Mouse (Mus musculus): ENCODE data around the gene Opcml. TPM values are rescaled to one million over a fixed set of nuclear protein-coding genes. Genes with fewer than 3 reads are reported as not detected.
A peak's percentile ranks its signal among the peaks of the same experiment; 100 is the strongest.

Opcml gene
- polyA plus RNA-seq, 1 experiment from 2014 or later = 6.0 TPM

- Histone ChIP-seq H3K4me2 (ENCODE audit: low read depth, low read length) (no peak overlapping the region), H3K36me3 (ENCODE audit: control insufficient read depth, insufficient read depth, low read length) (no peaks in the 10 kb centered on the region), H3K9me3 (ENCODE audit: control insufficient read depth, low read length) (no peaks in the 10 kb centered on the region), H3K9ac (ENCODE audit: low read depth, low read length) (no peak overlapping the region), H3K27ac (replicated peaks; ENCODE audit: low read depth, low read length) (no peak overlapping the region), H3K27me3 (replicated peaks; ENCODE audit: control insufficient read depth, insufficient read depth, low read length) (no peaks in the 10 kb centered on the region), H3K4me3 (ENCODE audit: low read depth, low read length) (no peak overlapping the region), H3K4me1 (ENCODE audit: control insufficient read depth, insufficient read depth, low read length) (no peaks in the 10 kb centered on the region)
- ATAC-seq (ENCODE audit: low read depth) (peak; percentile 68), DNase-seq (ENCODE audit: low spot score) (peak; percentile 74)
- WGBS = 34% methylated on average over 4 of the region's 4 CpGs
These were observed 966.4 kb downstream of the Opcml start for GRCm38 (mm10) chr9:28756841-28757451.

DNA sequence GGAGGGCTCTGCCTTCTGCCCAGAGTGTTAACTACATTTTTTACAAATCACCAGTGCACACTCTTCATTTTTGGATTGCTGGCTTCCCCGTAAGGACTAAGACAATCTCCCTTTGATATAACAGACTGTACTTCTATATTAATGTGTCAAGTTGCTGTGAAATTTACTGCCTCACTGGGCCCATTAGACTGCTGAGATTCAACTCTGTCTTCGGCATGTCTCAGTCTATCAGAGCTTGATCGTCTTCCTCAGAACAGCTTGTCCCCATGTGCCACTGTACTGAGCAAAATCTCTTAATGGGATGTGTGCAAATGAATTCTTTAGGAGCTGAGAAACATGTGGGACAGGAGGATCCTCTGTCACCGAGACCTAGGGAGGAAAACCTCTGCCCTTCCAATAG lies 970.9 kb downstream of the Opcml start:
- no peaks in the 10 kb centered on the region for H3K4me1 ChIP-seq (ENCODE audit: control insufficient read depth, insufficient read depth, low read length)
- H3K27me3 ChIP-seq (replicated peaks; ENCODE audit: control insufficient read depth, insufficient read depth, low read length) = no peaks in the 10 kb centered on the region
- no peak overlapping the region for H3K4me2 ChIP-seq (ENCODE audit: low read depth, low read length)
- no peaks in the 10 kb centered on the region for H3K36me3 ChIP-seq (ENCODE audit: control insufficient read depth, insufficient read depth, low read length)
- H3K4me3 ChIP-seq (ENCODE audit: low read depth, low read length) = no peak overlapping the region
- no peak for DNase-seq (ENCODE audit: low spot score)
- H3K27ac ChIP-seq (replicated peaks; ENCODE audit: low read depth, low read length) = no peak overlapping the region
- no peak for ATAC-seq (ENCODE audit: low read depth)
- WGBS = 68% methylated on average over 4 of the region's 4 CpGs
- H3K9ac ChIP-seq (ENCODE audit: low read depth, low read length) = no peak overlapping the region
- H3K9me3 ChIP-seq (ENCODE audit: control insufficient read depth, low read length) = no peaks in the 10 kb centered on the region

- no peak overlapping the region for H3K27ac ChIP-seq (replicated peaks; ENCODE audit: low read depth, low read length)
- no peaks in the 10 kb centered on the region for H3K9me3 ChIP-seq (ENCODE audit: control insufficient read depth, low read length)
- no peak overlapping the region for H3K4me3 ChIP-seq (ENCODE audit: low read depth, low read length)
- no peaks in the 10 kb centered on the region for H3K4me1 ChIP-seq (ENCODE audit: control insufficient read depth, insufficient read depth, low read length)
- no peak overlapping the region for H3K9ac ChIP-seq (ENCODE audit: low read depth, low read length)
- H3K36me3 ChIP-seq (ENCODE audit: control insufficient read depth, insufficient read depth, low read length) = no peaks in the 10 kb centered on the region
- no peak overlapping the region for H3K4me2 ChIP-seq (ENCODE audit: low read depth, low read length)
- DNase-seq (ENCODE audit: low spot score) = no peak
- WGBS = 84% methylated on average over 1 of the region's 1 CpGs
- no peaks in the 10 kb centered on the region for H3K27me3 ChIP-seq (replicated peaks; ENCODE audit: control insufficient read depth, insufficient read depth, low read length)
- ATAC-seq (ENCODE audit: low read depth) = no peak
These were observed 973.6 kb downstream of the Opcml start for GRCm38 (mm10) chr9:28764149-28764548.

DNA sequence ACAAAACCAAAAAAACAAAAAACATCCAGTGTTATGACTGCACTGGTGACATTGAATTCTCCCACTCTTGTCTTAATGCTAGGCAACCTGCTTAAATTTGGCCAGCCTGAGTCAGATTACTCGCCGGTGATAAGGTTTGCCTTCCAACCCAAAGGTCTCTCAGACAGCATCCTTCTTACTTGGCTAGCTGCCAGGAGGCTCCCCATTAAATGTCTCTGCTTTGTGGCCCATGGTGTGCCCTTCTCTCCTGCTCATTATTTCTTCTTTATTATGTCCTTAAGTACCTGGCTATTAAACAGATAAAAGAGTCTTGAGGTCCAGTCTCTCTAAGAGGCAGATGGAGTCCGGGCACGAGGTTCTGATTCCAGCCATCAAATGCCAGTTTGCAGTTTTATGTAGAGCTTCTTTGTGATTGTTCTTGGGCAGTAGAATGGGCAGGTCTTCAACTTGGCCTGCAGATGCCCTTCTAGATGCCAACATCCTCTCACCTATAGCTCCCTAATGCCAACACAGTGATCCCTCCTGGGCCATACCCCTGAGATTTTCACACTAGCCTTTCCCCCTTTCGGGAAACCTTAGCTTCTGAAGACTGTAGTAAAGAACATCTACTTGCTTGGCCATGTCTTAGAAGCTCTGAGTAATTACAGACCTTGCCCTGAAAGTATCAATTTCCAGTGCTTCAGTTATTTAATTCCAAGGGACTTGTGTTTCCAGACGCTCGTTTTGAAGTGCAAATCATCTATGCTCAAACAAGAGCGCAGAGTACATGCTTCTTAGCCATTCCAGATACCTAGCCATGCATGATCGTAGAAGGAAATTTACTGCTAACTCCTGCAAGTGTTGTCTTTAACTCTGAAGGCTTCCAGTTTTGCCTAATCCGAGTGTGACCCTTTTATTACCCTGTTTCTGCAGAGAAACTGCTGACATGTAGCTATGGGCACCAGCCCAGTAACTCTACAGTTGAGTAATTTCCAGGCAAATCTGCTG lies 986.2 kb downstream of the Opcml start:
- WGBS = 60% methylated on average over 10 of the region's 10 CpGs
- ATAC-seq (ENCODE audit: low read depth) (no peak), DNase-seq (ENCODE audit: low spot score) (peak; percentile 47)
- no peak overlapping the region for H3K4me2 ChIP-seq (ENCODE audit: low read depth, low read length)
- no peak overlapping the region for H3K4me3 ChIP-seq (ENCODE audit: low read depth, low read length)
- no peaks in the 10 kb centered on the region for H3K27me3 ChIP-seq (replicated peaks; ENCODE audit: control insufficient read depth, insufficient read depth, low read length)
- H3K4me1 ChIP-seq (ENCODE audit: control insufficient read depth, insufficient read depth, low read length) = no peaks in the 10 kb centered on the region
- no peak overlapping the region for H3K27ac ChIP-seq (replicated peaks; ENCODE audit: low read depth, low read length)
- no peaks in the 10 kb centered on the region for H3K9me3 ChIP-seq (ENCODE audit: control insufficient read depth, low read length)
- no peak overlapping the region for H3K9ac ChIP-seq (ENCODE audit: low read depth, low read length)
- no peaks in the 10 kb centered on the region for H3K36me3 ChIP-seq (ENCODE audit: control insufficient read depth, insufficient read depth, low read length)

- H3K9me3 ChIP-seq (ENCODE audit: control insufficient read depth, low read length) = no peaks in the 10 kb centered on the region
- ATAC-seq (ENCODE audit: low read depth) = peak; percentile 47; the same call in 1 of the 2 replicates
- no peak overlapping the region for H3K27ac ChIP-seq (replicated peaks; ENCODE audit: low read depth, low read length)
- H3K27me3 ChIP-seq (replicated peaks; ENCODE audit: control insufficient read depth, insufficient read depth, low read length) = no peaks in the 10 kb centered on the region
- no peak overlapping the region for H3K9ac ChIP-seq (ENCODE audit: low read depth, low read length)
- peak; percentile 19 for DNase-seq (ENCODE audit: low spot score)
- no peaks in the 10 kb centered on the region for H3K4me1 ChIP-seq (ENCODE audit: control insufficient read depth, insufficient read depth, low read length)
- no peaks in the 10 kb centered on the region for H3K36me3 ChIP-seq (ENCODE audit: control insufficient read depth, insufficient read depth, low read length)
- no peak overlapping the region for H3K4me3 ChIP-seq (ENCODE audit: low read depth, low read length)
- no peak overlapping the region for H3K4me2 ChIP-seq (ENCODE audit: low read depth, low read length)
- 66% methylated on average over 4 of the region's 4 CpGs for WGBS
These were observed 993.3 kb downstream of the Opcml start for GRCm38 (mm10) chr9:28783834-28784233.

GRCm38 (mm10) chr9:28789439-28789838 lies 998.9 kb downstream of the Opcml start:
- Histone ChIP-seq H3K4me2 (ENCODE audit: low read depth, low read length) (no peak overlapping the region), H3K9ac (ENCODE audit: low read depth, low read length) (no peak overlapping the region), H3K9me3 (ENCODE audit: control insufficient read depth, low read length) (no peaks in the 10 kb centered on the region), H3K27me3 (replicated peaks; ENCODE audit: control insufficient read depth, insufficient read depth, low read length) (no peaks in the 10 kb centered on the region), H3K4me1 (ENCODE audit: control insufficient read depth, insufficient read depth, low read length) (no peaks in the 10 kb centered on the region), H3K4me3 (ENCODE audit: low read depth, low read length) (no peak overlapping the region), H3K36me3 (ENCODE audit: control insufficient read depth, insufficient read depth, low read length) (no peaks in the 10 kb centered on the region), H3K27ac (replicated peaks; ENCODE audit: low read depth, low read length) (no peak overlapping the region)
- ATAC-seq (ENCODE audit: low read depth) = no peak
- no peak for DNase-seq (ENCODE audit: low spot score)
- 84% methylated on average over 1 of the region's 1 CpGs for WGBS

- no peaks in the 10 kb centered on the region for H3K27me3 ChIP-seq (replicated peaks; ENCODE audit: control insufficient read depth, insufficient read depth, low read length)
- no peak overlapping the region for H3K27ac ChIP-seq (replicated peaks; ENCODE audit: low read depth, low read length)
- H3K4me3 ChIP-seq (ENCODE audit: low read depth, low read length) = no peak overlapping the region
- no peaks in the 10 kb centered on the region for H3K36me3 ChIP-seq (ENCODE audit: control insufficient read depth, insufficient read depth, low read length)
- H3K4me2 ChIP-seq (ENCODE audit: low read depth, low read length) = no peak overlapping the region
- DNase-seq (ENCODE audit: low spot score) = no peak
- no peaks in the 10 kb centered on the region for H3K4me1 ChIP-seq (ENCODE audit: control insufficient read depth, insufficient read depth, low read length)
- no peaks in the 10 kb centered on the region for H3K9me3 ChIP-seq (ENCODE audit: control insufficient read depth, low read length)
- H3K9ac ChIP-seq (ENCODE audit: low read depth, low read length) = no peak overlapping the region
- WGBS = 7% methylated on average over 2 of the region's 2 CpGs
- no peak for ATAC-seq (ENCODE audit: low read depth)
These were observed 1009.5 kb downstream of the Opcml start for GRCm38 (mm10) chr9:28800100-28800499.

GRCm38 (mm10) chr9:28806666-28807065 lies 1016.1 kb downstream of the Opcml start:
- H3K9me3 ChIP-seq (ENCODE audit: control insufficient read depth, low read length) = no peaks in the 10 kb centered on the region
- DNase-seq (ENCODE audit: low spot score) (no peak), ATAC-seq (ENCODE audit: low read depth) (no peak)

More at GRCm38 (mm10) chr9:28806666-28807065, 1016.1 kb downstream of the Opcml start:
- Histone ChIP-seq H3K36me3 (ENCODE audit: control insufficient read depth, insufficient read depth, low read length) (no peaks in the 10 kb centered on the region), H3K4me3 (ENCODE audit: low read depth, low read length) (no peak overlapping the region), H3K9ac (ENCODE audit: low read depth, low read length) (no peak overlapping the region), H3K27me3 (replicated peaks; ENCODE audit: control insufficient read depth, insufficient read depth, low read length) (no peaks in the 10 kb centered on the region), H3K27ac (replicated peaks; ENCODE audit: low read depth, low read length) (no peak overlapping the region), H3K4me1 (ENCODE audit: control insufficient read depth, insufficient read depth, low read length) (no peaks in the 10 kb centered on the region), H3K4me2 (ENCODE audit: low read depth, low read length) (no peak overlapping the region)

All from embryonic facial prominence, embryonic 14.5 days (tissue).